In genomic region chr7:27354783-27355182, GRCm38 (mm10) we compare ENCODE assay signal across 10 mouse cellular contexts. TPM values are rescaled to one million over a fixed set of nuclear protein-coding genes. Genes with fewer than 3 reads are reported as not detected.
DNase-seq lines count a peak whose midpoint lies in the region; ATAC-seq and TF ChIP-seq lines count a peak whose summit lies in the region.
"Had no signal": no experiment of that assay in that cellular context is flagged by ENCODE, and none has a peak within 500 bp of the region (broad histone marks: within the 10 kb centered on the region; RNA-seq: fewer than 3 reads in every experiment).

No protein-coding gene starts in this region.

- ATAC-seq in heart, embryonic 16.5 days (replicated peaks; ENCODE audit: extremely low read depth, insufficient read depth, low FRiP score): no peak
- ATAC-seq in embryonic facial prominence, embryonic 14.5 days (ENCODE audit: low read depth): no peak
- no peak for ATAC-seq in limb, embryonic 11.5 days (ENCODE audit: insufficient number of reproducible peaks, low FRiP score, low TSS enrichment, low read depth)

- H3K9ac ChIP-seq in heart, embryonic 16.5 days (ENCODE audit: low read length): no peak overlapping the region
- peak overlapping the region; percentile 72; the same call in 1 of the 2 replicates for H3K9ac ChIP-seq in embryonic facial prominence, embryonic 14.5 days (ENCODE audit: low read depth, low read length)
- H3K9ac ChIP-seq in limb, embryonic 11.5 days (ENCODE audit: low read length): no peak overlapping the region

- 46% methylated on average over 4 of the region's 4 CpGs for WGBS in heart, embryonic 16.5 days
- WGBS in embryonic facial prominence, embryonic 14.5 days: 46% methylated on average over 4 of the region's 4 CpGs
- WGBS in limb, embryonic 11.5 days: 56% methylated on average over 4 of the region's 4 CpGs

- TF ChIP-seq POLR2A in myocyte (IDR thresholded peaks at IDR 0.05; ENCODE audit: insufficient read length, low read depth): no peak

- peak overlapping the region; percentile 78; the same call in 1 of the 2 replicates for H3K4me3 ChIP-seq in heart, embryonic 16.5 days (ENCODE audit: low read length)
- peak overlapping the region; percentile 56 for H3K4me3 ChIP-seq in embryonic facial prominence, embryonic 14.5 days (ENCODE audit: low read depth, low read length)
- H3K4me3 ChIP-seq in limb, embryonic 11.5 days (ENCODE audit: low read depth, low read length): peak overlapping the region; percentile 54
- H3K4me3 ChIP-seq in myocyte: peak overlapping the region; percentile 58

- H3K36me3 ChIP-seq in heart, embryonic 16.5 days (ENCODE audit: control insufficient read depth, insufficient read depth): peaks cover 5% of the 10 kb centered on the region; the same call in 1 of the 2 replicates
- H3K36me3 ChIP-seq in embryonic facial prominence, embryonic 14.5 days (ENCODE audit: control insufficient read depth, insufficient read depth, low read length): peaks cover 26% of the 10 kb centered on the region
- no peaks in the 10 kb centered on the region; the same call in 1 of the 2 replicates for H3K36me3 ChIP-seq in limb, embryonic 11.5 days (ENCODE audit: control insufficient read depth, insufficient read depth, low read length)
- H3K36me3 ChIP-seq in myocyte (ENCODE audit: control insufficient read depth, insufficient read depth): peaks cover 3% of the 10 kb centered on the region

- H3K9me3 ChIP-seq in heart, embryonic 16.5 days (replicated peaks; ENCODE audit: control insufficient read depth, low read length): no peaks in the 10 kb centered on the region
- no peaks in the 10 kb centered on the region for H3K9me3 ChIP-seq in embryonic facial prominence, embryonic 14.5 days (ENCODE audit: control insufficient read depth, low read length)
- H3K9me3 ChIP-seq in limb, embryonic 11.5 days (ENCODE audit: control insufficient read depth, low read length): no peaks in the 10 kb centered on the region

- H3K79me2 ChIP-seq in myocyte (ENCODE audit: control insufficient read depth, insufficient read depth): no peaks in the 10 kb centered on the region

- H3K4me1 ChIP-seq in heart, embryonic 16.5 days (ENCODE audit: control insufficient read depth, insufficient read depth, low read length): peaks cover 14% of the 10 kb centered on the region
- peaks cover 15% of the 10 kb centered on the region for H3K4me1 ChIP-seq in embryonic facial prominence, embryonic 14.5 days (ENCODE audit: control insufficient read depth, insufficient read depth, low read length)
- 0 out of 2 replicates have a peak, but pooled peaks cover 7% of the 10 kb centered on the region for H3K4me1 ChIP-seq in limb, embryonic 11.5 days (ENCODE audit: control insufficient read depth, insufficient read depth, low read length)

- no peak for DNase-seq in heart, adult 8-10 months (ENCODE audit: low spot score)
- DNase-seq in embryonic facial prominence, embryonic 14.5 days (ENCODE audit: low spot score): no peak
- no peak for DNase-seq in limb, embryonic 11.5 days (ENCODE audit: low spot score)
- DNase-seq in urinary bladder, postnatal 25 days (ENCODE audit: low spot score): no peak
- DNase-seq in urinary bladder, postnatal 14 days (ENCODE audit: low spot score): no peak
- no peak for DNase-seq in adrenal gland, postnatal 10 days
- DNase-seq: cerebellum, adult 11-12 months; kidney, postnatal 10 days had no signal

- H3ac ChIP-seq in myocyte (ENCODE audit: control insufficient read depth, insufficient read length): no peak overlapping the region

- H3K27ac ChIP-seq in heart, embryonic 16.5 days (ENCODE audit: low read length): no peak overlapping the region
- no peak overlapping the region for H3K27ac ChIP-seq in embryonic facial prominence, embryonic 14.5 days (replicated peaks; ENCODE audit: low read depth, low read length)
- no peak overlapping the region for H3K27ac ChIP-seq in limb, embryonic 11.5 days (replicated peaks; ENCODE audit: low read depth, low read length)

- peak overlapping the region; percentile 91 for H3K4me2 ChIP-seq in heart, embryonic 16.5 days (ENCODE audit: low read depth, low read length)
- H3K4me2 ChIP-seq in embryonic facial prominence, embryonic 14.5 days (ENCODE audit: low read depth, low read length): peak overlapping the region; percentile 84
- peak overlapping the region; percentile 49; the same call in 1 of the 2 replicates for H3K4me2 ChIP-seq in limb, embryonic 11.5 days (ENCODE audit: low read depth, severe bottlenecking)
- peak overlapping the region; percentile 88 for H3K4me2 ChIP-seq in myocyte (ENCODE audit: low read depth)

- no peaks in the 10 kb centered on the region for H3K27me3 ChIP-seq in heart, embryonic 16.5 days (ENCODE audit: control insufficient read depth, insufficient read depth, low read length)
- H3K27me3 ChIP-seq in embryonic facial prominence, embryonic 14.5 days (replicated peaks; ENCODE audit: control insufficient read depth, insufficient read depth, low read length): peaks cover 14% of the 10 kb centered on the region; the same call in 1 of the 2 replicates
- peaks cover 9% of the 10 kb centered on the region for H3K27me3 ChIP-seq in limb, embryonic 11.5 days (ENCODE audit: control insufficient read depth, insufficient read depth, low read length)
- H3K27me3 ChIP-seq in myocyte (ENCODE audit: control insufficient read depth, insufficient read depth, insufficient read length): no peaks in the 10 kb centered on the region

TF ChIP-seq in myocyte, 11 proteins besides CTCF, POLR2A, EP300 and RAD21:
- TF ChIP-seq TCF12 (IDR thresholded peaks at IDR 0.05; ENCODE audit: insufficient read depth, poor library complexity, severe bottlenecking) (no peak), MYOG (IDR thresholded peaks at IDR 0.05; ENCODE audit: control insufficient read depth in 1 of 3, insufficient read depth in 1 of 3, insufficient read length in 2 of 3, low read depth in 2 of 3) (no peak), E2F4 (IDR thresholded peaks at IDR 0.05; ENCODE audit: insufficient read depth) (no peak), CEBPB (IDR thresholded peaks at IDR 0.05; ENCODE audit: insufficient read depth, poor library complexity, severe bottlenecking) (no peak), POLR2AphosphoS2 (IDR thresholded peaks at IDR 0.05; ENCODE audit: insufficient read length, low read depth) (no peak), REST (IDR thresholded peaks at IDR 0.05; ENCODE audit: insufficient read depth, insufficient read length) (no peak), MYOD1 (IDR thresholded peaks at IDR 0.05; ENCODE audit: control insufficient read depth in 1 of 3, insufficient read length in 2 of 3, low read depth in 2 of 3) (no peak), MAX (IDR thresholded peaks at IDR 0.05; ENCODE audit: low read depth) (no peak), USF1 (IDR thresholded peaks at IDR 0.05; ENCODE audit: low read depth) (no peak), TCF3 (IDR thresholded peaks at IDR 0.05; ENCODE audit: insufficient read length, low read depth) (no peak), SRF (IDR thresholded peaks at IDR 0.05; ENCODE audit: control insufficient read depth, insufficient read length, low read depth) (no peak)

RNA-seq across cellular contexts. Expression of gene Shkbp1, which starts 1.0 kb away (rescaled TPM):
- 22.3 and 24.1 TPM in 2 replicates for polyA plus RNA-seq in heart, embryonic 16.5 days (2015; fragmentation: Nextera tagmentation; extraction: Ambion mirVana)
- 1 to 10 TPM; 4.8 to 8.0 (median 6.0) TPM for total RNA-seq in heart, adult 8-10 months (2022)
- polyA plus RNA-seq in embryonic facial prominence, embryonic 14.5 days (2014; fragmentation: Nextera tagmentation; extraction: Ambion mirVana): 26.5 and 30.3 TPM in 2 replicates
- 46.5 and 50.9 TPM in 2 replicates for polyA plus RNA-seq in limb, embryonic 11.5 days (2014; fragmentation: Nextera tagmentation; extraction: Ambion mirVana)
- 18.4 TPM for polyA plus RNA-seq in myocyte (2012; fragmentation: generic; extraction: Trizol)
- 10 to 100 TPM; 19.6 to 22.9 TPM for total RNA-seq in adrenal gland, postnatal 10 days (2021)

RNA-seq across cellular contexts. Expression of gene Gm20479, which starts 2.4 kb away (rescaled TPM):
- 0.46 TPM in 1 of 2 replicates, not detected in the other for polyA plus RNA-seq in heart, embryonic 16.5 days (2015; fragmentation: Nextera tagmentation; extraction: Ambion mirVana)
- total RNA-seq in heart, adult 8-10 months (2022): not detected
- not detected in 2 replicates for polyA plus RNA-seq in embryonic facial prominence, embryonic 14.5 days (2014; fragmentation: Nextera tagmentation; extraction: Ambion mirVana)
- 0.52 TPM in 1 of 2 replicates, not detected in the other for polyA plus RNA-seq in limb, embryonic 11.5 days (2014; fragmentation: Nextera tagmentation; extraction: Ambion mirVana)
- 0.11 TPM for polyA plus RNA-seq in myocyte (2012; fragmentation: generic; extraction: Trizol)
- total RNA-seq in adrenal gland, postnatal 10 days (2021): 1 to 10 TPM in 1 of 2 experiments, not detected in 1; 2.5 TPM

RNA-seq across cellular contexts. Expression of gene Ltbp4, which starts 17.3 kb away (rescaled TPM):
- 63.5 and 86.0 TPM in 2 replicates for polyA plus RNA-seq in heart, embryonic 16.5 days (2015; fragmentation: Nextera tagmentation; extraction: Ambion mirVana)
- total RNA-seq in heart, adult 8-10 months (2022): 100 to 1,000 TPM; 166 to 198 (median 187) TPM
- polyA plus RNA-seq in embryonic facial prominence, embryonic 14.5 days (2014; fragmentation: Nextera tagmentation; extraction: Ambion mirVana): 74.2 and 74.8 TPM in 2 replicates
- 10.8 and 14.0 TPM in 2 replicates for polyA plus RNA-seq in limb, embryonic 11.5 days (2014; fragmentation: Nextera tagmentation; extraction: Ambion mirVana)
- polyA plus RNA-seq in myocyte (2012; fragmentation: generic; extraction: Trizol): 32.5 TPM
- 100 to 1,000 TPM; 107 to 111 TPM for total RNA-seq in adrenal gland, postnatal 10 days (2021)
